Mouse (Mus musculus) right cerebral cortex, postnatal 14 days (tissue): ENCODE data around the gene Tub.

ENCODE experiments used
- DNase-seq: peaks from one replicate; pipeline ENCODE4 v3.0.0; 2022

Tub gene

GRCm38 (mm10) chr7:109031331-109031730 is 81.2 kb downstream of the Tub start:
- DNase-seq: no peak

- DNase-seq: no peak
These were observed 81.9 kb downstream of the Tub start for GRCm38 (mm10) chr7:109032054-109032453.

GRCm38 (mm10) chr7:109038121-109038735 is 88.1 kb downstream of the Tub start:
- DNase-seq: no peak

- no peak for DNase-seq
These were observed 88.8 kb downstream of the Tub start for GRCm38 (mm10) chr7:109038987-109039386.

GRCm38 (mm10) chr7:109039445-109039844 is 89.3 kb downstream of the Tub start:
- no peak for DNase-seq

GRCm38 (mm10) chr7:109045876-109046275 is 95.7 kb downstream of the Tub start:
- no peak for DNase-seq

GRCm38 (mm10) chr7:109050831-109051230 is 100.7 kb downstream of the Tub start:
- DNase-seq: no peak

- DNase-seq: no peak
These were observed 109.4 kb downstream of the Tub start for GRCm38 (mm10) chr7:109059536-109059935.

GRCm38 (mm10) chr7:109069641-109070040 is 119.5 kb downstream of the Tub start:
- no peak for DNase-seq

GRCm38 (mm10) chr7:109072326-109072725 is 122.2 kb downstream of the Tub start:
- DNase-seq: no peak

GRCm38 (mm10) chr7:109082269-109083112 is 132.4 kb downstream of the Tub start:
- no peak for DNase-seq

GRCm38 (mm10) chr7:109083113-109083812 is 133.1 kb downstream of the Tub start, which contains the start of gene Ric3:
Gene Ric3 (minus strand): TSS chr7:109083331.
- DNase-seq: peak; percentile 90

GRCm38 (mm10) chr7:109083813-109084184 is 133.7 kb downstream of the Tub start:
- DNase-seq: peak; percentile 40
